Mouse (Mus musculus) right cerebral cortex, adult 2 months (tissue): ENCODE measurements around the gene C1d.
A peak's percentile ranks its signal among the peaks of the same experiment; 100 is the strongest.
"Not testable (repeated sequence)": the region's sequence is repeated elsewhere in the genome, so short reads cannot be mapped to it uniquely, and the experiment has no call there.

Experiments
- DNase-seq, 2 experiments: peaks; one replicate each; pipeline ENCODE4 v3.0.0; 2021 to 2022; ENCODE audit warnings: low spot score in 2 of 2

C1d gene

DNA sequence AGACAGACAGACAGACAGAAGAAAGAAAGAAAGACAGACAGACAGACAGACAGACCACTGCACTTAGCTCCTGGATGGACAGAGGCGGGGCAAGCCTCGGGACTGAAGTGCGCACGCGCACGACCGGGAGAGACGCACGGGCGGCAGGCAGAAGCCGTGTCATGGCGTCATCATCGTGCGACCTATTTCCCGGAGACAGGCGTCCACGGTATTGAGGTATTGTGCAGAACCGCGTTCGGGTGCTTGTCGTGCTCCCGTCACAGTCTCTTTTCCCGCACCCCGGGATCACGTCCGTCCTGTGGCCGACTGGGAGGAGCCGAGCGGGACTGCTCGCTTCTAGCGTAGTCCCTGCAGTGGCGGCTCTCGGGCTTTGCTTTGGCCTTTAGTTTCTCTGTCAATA is at the start of gene C1d:
TSS of gene C1d (plus strand) at position 137 of the 400 bp plus-strand sequence.
- peak; percentile 97 to 98 for DNase-seq

DNA sequence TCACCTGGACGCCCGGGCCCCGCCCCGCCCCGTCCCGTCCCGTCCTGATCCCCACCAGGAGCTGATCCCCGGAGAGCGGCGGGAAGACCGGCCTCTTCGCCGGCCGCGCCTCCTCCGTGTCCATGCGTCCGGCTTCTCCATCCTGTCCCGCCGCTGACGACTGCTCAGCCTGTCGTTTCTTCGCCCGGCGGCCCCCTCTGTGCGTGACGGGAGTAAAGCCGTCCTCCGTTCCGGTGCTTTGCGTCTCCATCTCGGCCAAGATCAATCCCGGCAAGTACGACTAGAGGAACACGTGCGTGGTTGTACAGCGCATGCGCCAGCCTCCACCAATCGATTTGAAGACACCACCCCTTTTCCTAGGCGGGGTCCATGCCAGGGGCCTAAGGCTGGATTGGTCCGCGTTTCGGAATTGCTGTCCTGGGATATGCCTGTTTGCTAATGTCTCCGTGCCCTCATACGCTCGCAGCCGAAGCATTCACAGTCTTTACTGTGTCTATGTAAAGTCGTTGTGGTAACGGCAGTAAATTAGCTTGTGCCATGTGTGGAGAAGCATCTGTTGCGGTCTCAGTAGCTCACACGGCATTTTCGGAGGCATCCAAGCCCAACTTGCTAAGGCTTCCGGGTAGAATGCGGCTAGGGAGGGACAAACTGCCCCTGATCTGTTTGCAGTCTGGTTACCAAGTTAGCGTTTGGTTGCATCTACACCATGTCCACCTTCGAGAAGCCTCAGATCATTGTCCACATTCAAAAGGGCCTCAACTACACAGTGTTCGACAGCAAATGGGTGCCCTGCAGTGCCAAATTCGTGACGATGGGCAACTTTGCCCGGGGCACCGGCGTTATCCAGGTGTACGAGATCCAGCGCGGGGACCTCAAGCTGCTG is 45.9 kb upstream of the C1d start, which contains the start of gene Pno1:
TSS of gene Pno1 (minus strand) at position 311 of the 883 bp plus-strand sequence.
- peak; percentile 96 to 97 for DNase-seq

DNA sequence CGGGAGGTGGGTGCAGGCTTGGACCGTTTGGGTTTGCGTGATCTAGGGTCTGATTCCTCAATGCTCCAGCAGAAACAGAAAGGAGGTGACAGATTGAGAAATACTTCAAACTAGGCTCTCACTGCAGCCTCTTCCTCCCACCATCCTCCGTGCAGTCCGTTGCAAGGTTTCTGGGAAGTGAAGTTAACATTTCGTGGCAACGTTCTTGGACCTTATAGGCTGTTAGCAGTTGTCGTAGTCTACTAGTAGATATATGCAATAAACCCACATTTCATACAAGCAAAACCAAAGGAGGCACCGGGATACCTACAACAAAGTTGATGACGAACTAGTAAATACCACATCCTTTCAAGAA is 45.3 kb upstream of the C1d start:
- DNase-seq, result no peak

- DNase-seq, result no peak
These were observed 44.4 kb upstream of the C1d start for GRCm38 (mm10) chr11:17212903-17213509.

DNA sequence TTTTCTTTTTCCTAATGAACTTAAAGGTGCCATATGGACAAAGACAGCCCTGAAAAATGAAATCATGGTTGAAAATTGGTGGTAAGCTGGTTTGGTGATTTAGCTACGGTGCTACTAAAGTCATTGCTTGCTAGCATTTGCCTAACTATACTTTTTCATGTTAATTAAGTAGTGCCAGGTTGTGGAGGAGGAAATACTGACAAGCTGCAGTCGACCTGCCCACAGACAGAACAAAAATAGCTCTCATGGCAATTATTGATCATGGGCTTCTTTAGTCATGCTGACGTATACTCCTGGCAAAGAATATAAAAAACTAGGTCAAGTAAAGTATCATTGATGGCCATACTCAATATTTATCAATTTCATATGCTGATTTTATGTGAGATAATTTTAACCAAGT is 41.9 kb upstream of the C1d start:
- no peak for DNase-seq

DNA sequence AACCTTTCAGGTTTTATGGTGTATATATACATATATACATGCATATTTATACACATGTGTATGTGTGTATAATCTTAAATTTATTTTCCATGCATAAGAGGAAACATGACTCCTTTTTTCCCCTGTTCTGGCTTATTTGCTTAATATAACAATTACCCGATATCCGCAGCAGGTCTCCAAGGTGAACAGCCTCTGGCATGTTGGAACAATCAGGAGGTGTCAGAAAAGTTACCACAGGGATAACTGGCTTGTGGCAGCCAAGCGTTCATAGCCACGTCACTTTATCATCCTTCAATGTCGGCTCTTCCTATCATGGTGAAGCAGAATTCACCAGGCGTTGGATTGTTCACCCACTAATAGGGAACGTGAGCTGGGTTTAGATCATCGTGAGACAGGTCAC is 36.3 kb upstream of the C1d start:
- DNase-seq, result no peak

DNA sequence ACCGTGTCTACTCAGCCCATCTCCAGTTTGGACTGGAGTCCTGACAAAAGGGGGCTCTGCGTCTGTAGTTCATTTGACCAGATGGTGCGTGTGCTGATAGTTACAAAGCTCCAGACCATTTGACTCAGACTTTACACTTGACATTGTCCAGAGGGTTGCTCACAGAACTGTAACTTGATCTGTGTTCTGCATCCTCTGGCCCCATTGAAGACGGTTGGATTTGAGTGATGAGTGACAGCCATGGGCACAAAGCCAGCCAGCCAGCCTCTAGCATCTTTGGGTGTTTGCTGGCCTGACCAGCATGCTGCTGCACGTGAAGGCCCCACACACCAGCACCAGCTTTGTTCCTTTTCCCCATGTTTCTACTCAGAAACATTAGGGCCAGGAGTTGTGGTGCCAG is 24.6 kb upstream of the C1d start:
- DNase-seq, result no peak

DNA sequence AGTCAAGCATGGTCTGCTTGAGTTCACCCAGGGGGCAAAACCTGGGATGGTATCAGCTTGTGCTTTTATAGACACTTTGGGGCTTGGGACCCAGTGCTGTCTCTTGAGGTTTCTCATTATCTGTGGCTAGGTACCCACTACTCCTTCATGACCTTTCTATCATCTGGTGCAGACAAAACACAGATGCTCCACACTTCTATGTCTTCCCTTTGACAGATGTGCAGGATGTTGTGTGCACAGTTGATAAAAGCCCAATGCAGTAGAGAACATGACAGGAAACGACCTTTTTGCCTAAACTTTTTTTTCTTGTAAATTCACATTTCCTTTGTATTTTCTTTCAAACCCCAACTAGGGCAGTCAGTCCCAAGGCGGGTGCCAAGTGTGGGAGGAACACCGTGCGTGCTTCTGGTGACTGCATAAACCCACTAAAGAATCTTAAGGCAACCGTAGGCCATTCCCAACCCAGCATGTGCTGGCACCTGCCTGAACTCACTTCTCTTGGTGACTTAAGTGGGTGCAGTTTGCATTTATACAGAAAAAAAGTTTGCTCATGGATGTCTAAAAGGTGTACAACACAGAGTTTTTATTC is 20.8 kb upstream of the C1d start:
- no peak for DNase-seq

- DNase-seq, result not testable (repeated sequence)
These were observed 18.8 kb upstream of the C1d start for GRCm38 (mm10) chr11:17238598-17238997.

DNA sequence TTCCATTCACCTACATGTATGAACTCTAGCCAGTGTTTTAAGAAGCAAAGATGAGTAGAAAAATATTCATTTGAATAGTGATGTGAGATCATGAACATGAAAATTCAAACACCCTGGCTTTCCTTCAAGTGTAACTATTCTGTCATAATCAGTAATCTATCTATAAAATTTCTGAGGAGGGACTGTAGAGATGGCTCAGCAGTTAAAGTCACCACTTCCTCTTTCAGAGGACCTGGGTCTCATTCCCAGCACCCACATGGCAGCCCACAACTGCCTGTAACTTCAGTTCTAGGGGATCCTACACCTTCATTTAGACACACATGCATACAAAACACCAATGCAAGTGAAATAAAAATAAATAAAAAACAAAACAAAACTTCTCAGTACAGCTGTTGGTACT is 8.7 kb upstream of the C1d start:
- DNase-seq, result no peak

DNA sequence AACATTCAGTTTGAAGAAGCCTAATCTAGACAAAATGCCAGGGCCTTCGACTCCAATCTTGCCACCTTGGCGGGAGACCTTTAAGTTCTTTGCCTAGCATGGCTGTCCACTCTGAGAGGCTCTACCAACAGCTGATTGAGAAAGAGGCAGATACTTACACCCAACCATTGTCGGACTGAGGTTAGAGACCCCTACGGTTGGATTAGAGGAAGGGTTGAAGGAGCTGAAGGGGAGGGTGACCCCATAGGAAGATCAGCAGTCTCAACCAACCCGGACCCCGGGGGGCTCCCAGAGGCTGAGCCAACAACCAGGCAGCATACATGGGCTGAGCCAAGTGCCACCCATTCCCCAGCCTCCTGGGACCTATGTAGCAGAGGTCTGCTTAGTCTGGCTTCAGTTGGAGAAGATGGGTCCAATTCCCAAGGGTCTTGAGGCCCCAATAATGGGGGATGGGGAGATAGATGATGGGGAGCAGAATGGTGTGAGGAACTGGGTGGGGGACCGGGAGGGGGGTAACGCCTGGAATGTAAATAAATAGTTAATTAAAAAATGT is 490 bp upstream of the C1d start:
- DNase-seq, result no peak

DNA sequence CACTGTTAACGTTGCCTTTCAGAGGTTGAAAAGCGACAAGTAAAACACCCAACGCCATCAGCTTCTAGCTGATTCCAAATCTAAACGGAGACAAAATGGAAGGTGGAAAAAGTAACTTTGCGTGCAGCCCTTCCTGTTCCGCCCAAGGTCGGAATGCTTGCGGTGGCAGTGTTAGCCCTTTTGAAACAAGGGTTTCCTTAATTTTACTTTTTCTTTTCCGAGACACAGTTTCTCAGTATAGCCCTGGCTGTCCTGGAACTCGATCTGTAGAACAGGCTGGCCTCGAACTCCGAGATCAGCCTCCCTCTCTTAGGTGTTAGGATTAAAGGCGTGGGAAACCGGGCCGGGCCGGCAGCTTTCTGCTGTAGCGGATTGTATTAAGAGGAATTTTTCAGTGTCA is 482 bp downstream of the C1d start:
- peak in 1 of 2 experiments; percentile 41 for DNase-seq

DNA sequence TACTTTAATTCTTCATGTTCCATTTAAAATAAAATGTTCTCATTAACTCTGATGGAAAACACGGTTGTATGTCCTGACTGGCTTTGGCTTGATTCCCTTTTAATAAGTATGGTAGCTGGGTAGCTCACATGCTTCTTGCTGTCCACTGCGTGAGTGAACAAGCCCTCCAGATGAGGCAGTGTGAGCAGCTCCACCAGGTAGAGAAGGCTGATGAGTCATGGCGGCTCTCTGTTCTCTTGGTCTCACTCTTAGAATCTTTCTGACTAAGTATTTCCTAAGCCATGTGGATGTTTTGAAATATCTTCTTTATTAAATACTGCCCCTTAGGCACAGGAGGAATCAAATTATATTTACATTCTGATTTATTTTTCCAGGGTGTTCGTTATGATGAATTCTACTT is 9.8 kb downstream of the C1d start:
- no peak for DNase-seq

- DNase-seq, result no peak
These were observed 11.4 kb downstream of the C1d start for GRCm38 (mm10) chr11:17268801-17269200.

DNA sequence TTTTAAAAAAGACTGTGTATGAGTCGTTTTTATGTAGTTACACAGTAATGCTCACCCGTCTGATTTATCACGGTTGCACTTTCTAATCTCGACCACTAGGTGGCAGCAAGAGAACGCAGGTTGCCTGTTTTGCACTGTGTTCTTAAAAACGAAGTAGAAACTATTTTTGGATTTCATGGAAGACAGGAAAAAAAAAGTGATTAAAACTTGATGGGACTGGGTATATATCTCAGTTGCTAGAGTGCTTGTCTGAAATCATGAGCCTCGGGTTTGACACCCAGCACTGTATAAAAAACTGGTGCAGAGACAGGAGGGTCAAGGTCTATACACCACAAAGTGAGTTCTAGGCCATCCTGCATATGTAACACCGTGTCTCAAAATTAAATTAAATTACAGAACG is 22.6 kb downstream of the C1d start:
- peak; percentile 29 to 61 for DNase-seq

DNA sequence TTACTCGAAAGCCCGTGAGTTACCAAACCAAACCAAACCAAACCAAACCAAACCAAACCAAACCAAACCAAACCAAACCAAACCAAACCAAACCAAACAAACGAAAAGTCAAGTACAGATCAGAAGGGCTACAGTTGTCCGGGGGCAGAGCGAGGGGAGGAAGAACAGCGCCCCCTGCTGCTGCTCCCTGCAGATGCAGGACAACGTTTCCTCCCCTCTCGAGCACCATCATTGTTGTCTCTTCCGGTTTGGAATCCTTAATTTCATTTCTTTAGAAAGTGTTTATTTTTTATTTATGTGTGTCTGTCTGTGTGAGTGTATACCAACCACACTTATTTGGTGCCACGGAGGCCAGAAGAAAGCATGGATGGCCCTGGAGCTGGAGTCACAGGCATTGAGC is 26.7 kb downstream of the C1d start:
- no peak for DNase-seq

DNA sequence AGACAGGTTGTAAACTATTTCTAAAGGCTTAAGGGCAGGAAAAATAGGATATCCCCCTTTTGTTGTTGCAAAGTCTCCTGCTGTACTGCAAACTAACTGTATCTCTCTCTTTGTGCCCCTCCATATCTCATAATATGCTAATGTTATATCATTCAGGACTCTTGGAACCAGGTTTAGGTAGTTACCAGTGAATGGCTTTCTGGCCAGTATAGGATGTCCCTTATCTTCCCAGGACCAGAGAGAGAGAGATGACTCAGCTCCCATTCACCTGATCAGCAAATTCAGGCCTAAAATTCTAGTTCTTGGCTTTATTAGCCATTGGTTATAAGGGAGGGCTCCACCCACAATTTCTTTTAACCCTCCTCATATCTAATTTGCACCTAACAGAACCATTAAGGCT is 31.5 kb downstream of the C1d start:
- no peak for DNase-seq

- DNase-seq, result peak; percentile 48 to 53
These were observed 48.9 kb downstream of the C1d start for GRCm38 (mm10) chr11:17306007-17306891.

DNA sequence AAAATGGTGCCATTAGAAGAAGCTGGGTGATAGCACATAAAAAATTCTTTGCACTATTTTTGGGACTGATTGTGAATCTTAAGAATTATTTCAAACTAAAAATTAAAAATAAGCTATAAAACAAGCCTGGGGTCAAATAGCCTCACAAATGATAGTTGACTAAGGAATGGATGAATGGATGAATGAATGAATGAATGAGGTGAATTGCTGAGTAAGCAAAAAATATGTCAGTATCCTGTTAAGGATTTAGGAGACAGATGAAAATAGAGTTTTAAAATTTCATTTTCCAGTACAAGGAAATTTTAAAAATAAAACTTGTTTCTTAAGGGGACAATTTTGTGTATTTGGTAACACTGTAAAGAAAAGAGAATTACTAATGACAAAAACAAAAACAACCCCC is 50.1 kb downstream of the C1d start:
- DNase-seq, result no peak
